Mouse (Mus musculus) thymus, adult 2 months (tissue): Measurements from ENCODE around the gene Ankrd52. TPM values are rescaled to one million over a fixed set of nuclear protein-coding genes. Genes with fewer than 3 reads are reported as not detected.

Source experiments
- DNase-seq: peaks from one replicate; pipeline ENCODE4 v3.0.0; 2021
- H3K27ac ChIP-seq: fragments of 200-500 bp; 2 replicates; pipeline ENCODE4 v1.5.1; 2012; ENCODE audit warnings: low read length, control low read depth; ENCODE audit not compliant: control insufficient read depth, insufficient read depth
- H3K27me3 ChIP-seq: fragments of 200-500 bp; 2 replicates; pipeline ENCODE4 v1.6.1; 2012; ENCODE audit warnings: mild to moderate bottlenecking, low read length, moderate library complexity, mixed read lengths; ENCODE audit not compliant: control insufficient read depth, insufficient read depth
- H3K36me3 ChIP-seq: fragments of 200-500 bp; 2 replicates; pipeline ENCODE4 v1.6.1; 2012; ENCODE audit warnings: mild to moderate bottlenecking, low read length, moderate library complexity; ENCODE audit not compliant: control insufficient read depth, insufficient read depth
- H3K4me1 ChIP-seq: fragments of 200-500 bp; replicated peaks from 2 replicates; pipeline ENCODE4 v1.6.1; 2012; ENCODE audit warnings: low read length; ENCODE audit not compliant: control insufficient read depth, insufficient read depth
- H3K4me3 ChIP-seq: fragments of 200-500 bp; 2 replicates; pipeline ENCODE4 v1.5.1; 2012; ENCODE audit warnings: mild to moderate bottlenecking, low read length, control low read depth, moderate library complexity; ENCODE audit not compliant: control insufficient read depth, insufficient read depth
- CTCF ChIP-seq: fragments of 200-500 bp; IDR thresholded peaks from 2 replicates; pipeline ENCODE4 v1.5.1; 2012; ENCODE audit warnings: mild to moderate bottlenecking, control low read depth, low read length, moderate library complexity, borderline replicate concordance; ENCODE audit not compliant: control insufficient read depth, poor library complexity, insufficient read depth; ENCODE audit errors: extremely low read depth
- POLR2A ChIP-seq: fragments of 200-500 bp; IDR thresholded peaks from 2 replicates; pipeline ENCODE4 v1.6.1; 2012; ENCODE audit warnings: mild to moderate bottlenecking, low read length, control low read depth, moderate library complexity; ENCODE audit not compliant: control insufficient read depth, poor library complexity, insufficient read depth; ENCODE audit errors: extremely low read depth
- WGBS: fragments of 180-500 bp; shearing (Covaris S2); methylation state at CpG from one replicate; pipeline ENCODE4 v1.1.7; 2018; 5-methylcytosine and 5-hydroxymethylcytosine counted together
- polyA plus RNA-seq: library from polyadenylated mRNA; depleted of rRNA; stranded (reverse); fragments of >200 nt; gene quantifications from 2 replicates; pipeline ENCODE4 v1.2.3, GENCODE M21; 2012

Ankrd52 gene
- polyA plus RNA-seq, 1 experiment: 71.0 TPM

DNA sequence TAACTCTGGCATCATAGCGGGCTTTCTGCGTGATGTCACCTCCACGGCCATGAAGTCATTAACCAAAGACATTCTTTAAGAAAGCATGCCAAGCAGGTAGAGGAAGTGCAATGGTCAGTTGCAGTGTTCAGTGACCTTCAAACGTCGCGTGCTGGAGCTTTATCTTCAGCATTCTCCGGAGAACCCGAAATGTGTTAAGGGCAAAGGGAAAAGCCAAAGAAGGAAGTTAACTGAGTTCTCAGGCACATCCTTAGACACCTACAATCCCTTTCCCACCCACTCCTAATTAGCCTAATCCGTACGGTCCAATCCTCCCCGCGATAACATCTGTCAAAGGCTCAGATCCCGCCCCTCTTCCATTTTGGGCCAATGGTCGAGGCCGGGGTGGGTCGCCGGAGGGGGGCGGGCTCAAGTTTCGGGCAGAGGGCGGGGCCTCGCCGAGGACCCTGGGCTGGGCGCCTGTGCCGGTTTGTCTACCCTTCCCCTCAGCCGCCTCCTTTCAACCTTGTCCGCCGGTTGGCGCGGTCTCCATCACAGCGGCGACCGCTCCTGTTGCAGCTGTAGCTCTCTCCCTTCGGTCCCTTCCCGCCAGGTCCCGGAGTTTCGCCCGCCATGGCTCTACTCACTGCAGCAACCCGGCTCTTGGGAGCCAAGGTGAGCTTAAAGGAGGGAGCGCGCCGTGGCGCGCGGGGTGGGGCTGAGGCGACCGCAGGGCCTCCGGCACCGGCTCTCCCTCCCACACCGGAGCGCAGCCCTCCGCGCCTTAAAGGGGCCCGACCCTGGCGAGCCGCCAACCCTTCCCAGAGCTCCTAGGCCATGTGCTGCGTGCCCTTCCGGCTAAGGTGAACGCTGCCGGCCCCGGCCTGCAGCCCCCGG lies 39.4 kb upstream of the Ankrd52 start, which contains the start of gene Cs:
TSS of gene Cs (plus strand) at position 429 of the 876 bp plus-strand sequence.
- Histone ChIP-seq H3K27ac (peak within 1 kb of the TSS; percentile 82), H3K4me3 (peak within 1 kb of the TSS; percentile 76), H3K27me3 (no peaks in the 10 kb centered on the region), H3K36me3 (no peaks in the 10 kb centered on the region), H3K4me1 (no peaks in the 10 kb centered on the region)
- under 1% methylated on average over 61 of the region's 61 CpGs for WGBS
- peak; percentile 97 for DNase-seq
- TF ChIP-seq CTCF (peak; percentile 59; the same call in 1 of the 2 replicates), POLR2A (0 out of 2 replicates have a peak, but pooled peaks have one; percentile 30)

DNA sequence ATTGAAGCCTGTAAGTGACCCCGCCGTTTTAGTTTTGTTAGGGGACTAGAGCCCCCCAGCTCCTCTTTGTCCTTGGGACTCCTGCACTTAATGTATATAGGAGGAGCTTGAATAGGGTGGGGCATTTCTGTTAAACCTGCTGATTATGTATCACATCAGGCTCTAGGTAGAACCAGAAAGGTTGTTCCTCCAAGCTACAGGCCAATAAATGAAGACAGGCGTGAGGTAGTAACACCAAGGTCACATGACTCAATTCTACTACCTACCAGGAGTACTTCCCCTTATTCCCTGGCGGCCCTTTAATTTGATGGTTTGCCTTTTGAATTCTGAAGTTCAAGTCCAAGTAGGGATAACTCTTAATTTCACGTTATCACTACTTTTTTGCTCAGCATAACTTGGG lies 38.5 kb upstream of the Ankrd52 start:
- Histone ChIP-seq H3K27ac (no peak overlapping the region), H3K36me3 (no peaks in the 10 kb centered on the region), H3K4me3 (peak overlapping the region; percentile 73), H3K4me1 (no peaks in the 10 kb centered on the region), H3K27me3 (no peaks in the 10 kb centered on the region)
- TF ChIP-seq POLR2A (no peak), CTCF (no peak)
- WGBS: 5% methylated on average over 5 of the region's 5 CpGs
- no peak for DNase-seq

- H3K4me3 ChIP-seq: no peak overlapping the region
- 83% methylated on average over 2 of the region's 2 CpGs for WGBS
Observed at GRCm38 (mm10) chr10:128338948-128339347, 38.0 kb upstream of the Ankrd52 start.

GRCm38 (mm10) chr10:128340257-128340656 lies 36.7 kb upstream of the Ankrd52 start:
- 83% methylated on average over 2 of the region's 2 CpGs for WGBS
- Histone ChIP-seq H3K4me3 (no peak overlapping the region), H3K27ac (no peak overlapping the region), H3K27me3 (no peaks in the 10 kb centered on the region), H3K4me1 (peaks cover 6% of the 10 kb centered on the region), H3K36me3 (no peaks in the 10 kb centered on the region)
- DNase-seq: no peak
- TF ChIP-seq POLR2A (no peak), CTCF (no peak)

More at GRCm38 (mm10) chr10:128338948-128339347, 38.0 kb upstream of the Ankrd52 start:
- no peak for DNase-seq
- TF ChIP-seq POLR2A (no peak), CTCF (no peak)
- Histone ChIP-seq H3K27me3 (no peaks in the 10 kb centered on the region), H3K4me1 (no peaks in the 10 kb centered on the region), H3K27ac (no peak overlapping the region), H3K36me3 (no peaks in the 10 kb centered on the region)

DNA sequence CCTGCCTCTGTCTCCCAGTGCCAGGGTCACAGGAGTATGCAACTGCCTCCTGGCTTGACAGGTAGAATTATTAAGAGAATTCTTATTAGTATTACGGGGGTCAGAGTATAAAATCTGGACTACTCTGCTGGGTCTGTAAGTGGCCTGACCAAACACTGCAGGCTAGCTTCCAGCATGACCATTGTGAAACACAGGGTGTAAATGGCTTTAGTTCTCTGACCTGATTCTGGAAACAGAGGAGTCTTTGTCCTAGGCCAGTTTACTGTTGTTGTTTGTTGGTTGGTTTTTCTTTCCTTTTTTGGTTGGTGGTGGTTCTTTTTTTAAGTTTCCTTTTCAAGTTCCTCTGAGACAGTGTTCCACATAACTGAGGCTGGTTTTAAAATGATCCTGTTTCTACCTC lies 33.5 kb upstream of the Ankrd52 start:
- no peaks in the 10 kb centered on the region for H3K36me3 ChIP-seq
- H3K27me3 ChIP-seq: no peaks in the 10 kb centered on the region
- H3K27ac ChIP-seq: no peak overlapping the region
- H3K4me3 ChIP-seq: no peak overlapping the region
- no peak for TF ChIP-seq CTCF
- TF ChIP-seq POLR2A: no peak
- DNase-seq: no peak
- WGBS: 95% methylated on average over 1 of the region's 1 CpGs
- peaks cover 6% of the 10 kb centered on the region for H3K4me1 ChIP-seq

DNA sequence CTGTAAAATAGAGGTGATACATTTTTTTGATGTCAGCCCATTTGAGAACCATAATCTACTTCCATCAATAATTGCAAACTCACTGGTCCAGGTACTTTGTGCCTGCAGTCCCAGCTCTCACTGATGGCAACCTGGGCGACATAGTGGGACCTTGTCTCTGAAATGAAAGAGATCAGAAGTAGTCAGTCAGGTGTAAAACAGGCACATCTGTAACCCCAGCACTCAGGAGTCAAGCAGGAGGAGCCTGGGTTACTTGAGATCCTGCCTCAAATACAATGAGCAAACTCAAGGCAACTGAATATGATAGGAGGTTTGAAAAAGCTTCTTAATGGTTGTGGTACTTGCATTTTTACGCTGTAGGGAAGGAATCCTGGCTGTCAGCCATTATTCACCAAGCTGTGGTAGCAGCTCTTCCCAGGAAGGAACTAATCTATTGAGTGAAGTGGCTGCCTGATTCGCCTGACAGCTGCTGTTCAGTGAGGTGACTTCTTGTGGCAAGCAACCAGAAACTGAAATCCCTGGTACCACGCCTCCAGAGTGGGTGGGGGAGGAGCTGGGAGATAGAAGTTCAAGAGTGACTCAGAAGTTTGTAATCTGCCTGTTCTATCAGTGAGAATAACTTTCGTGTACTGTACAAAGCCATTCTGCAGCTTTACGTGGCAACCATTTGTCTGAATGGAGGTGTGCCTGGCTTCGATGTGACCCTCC lies 32.2 kb upstream of the Ankrd52 start:
- TF ChIP-seq CTCF (no peak), POLR2A (no peak)
- peak; percentile 78 for DNase-seq
- Histone ChIP-seq H3K36me3 (no peaks in the 10 kb centered on the region), H3K27ac (peak overlapping the region; percentile 38), H3K4me1 (peaks cover 6% of the 10 kb centered on the region), H3K4me3 (no peak overlapping the region), H3K27me3 (no peaks in the 10 kb centered on the region)
- WGBS: 1% methylated on average over 7 of the region's 7 CpGs
